Mouse (Mus musculus) testis, postnatal 14 days (tissue): ENCODE measurements around the gene Card10.
"Not testable (repeated sequence)": the region's sequence is repeated elsewhere in the genome, so short reads cannot be mapped to it uniquely, and the experiment has no call there.

Source experiments
- DNase-seq: peaks from one replicate; pipeline ENCODE4 v3.0.0; 2021; ENCODE audit warnings: low spot score

Card10 gene

GRCm38 (mm10) chr15:78802776-78803391 is at the start of gene Card10:
Gene Card10 (minus strand): TSS chr15:78803042.
- no peak for DNase-seq

GRCm38 (mm10) chr15:78851505-78852153 is 48.8 kb upstream of the Card10 start:
- peak; percentile 80 for DNase-seq

- DNase-seq: no peak
Measured at GRCm38 (mm10) chr15:78850944-78851343, 48.1 kb upstream of the Card10 start.

GRCm38 (mm10) chr15:78850059-78850824 is 47.4 kb upstream of the Card10 start:
- no peak for DNase-seq

GRCm38 (mm10) chr15:78849485-78849884 is 46.6 kb upstream of the Card10 start:
- DNase-seq: no peak

- peak; percentile 64 for DNase-seq
Measured at GRCm38 (mm10) chr15:78848467-78848866, 45.6 kb upstream of the Card10 start.

GRCm38 (mm10) chr15:78846805-78847204 is 44.0 kb upstream of the Card10 start:
- not testable (repeated sequence) for DNase-seq

GRCm38 (mm10) chr15:78846352-78846751 is 43.5 kb upstream of the Card10 start:
- no peak for DNase-seq

- DNase-seq: no peak
Measured at GRCm38 (mm10) chr15:78845867-78846266, 43.0 kb upstream of the Card10 start.

- no peak for DNase-seq
Measured at GRCm38 (mm10) chr15:78845321-78845720, 42.5 kb upstream of the Card10 start.

GRCm38 (mm10) chr15:78844791-78845190 is 41.9 kb upstream of the Card10 start:
- no peak for DNase-seq

GRCm38 (mm10) chr15:78843581-78844469 is 41.0 kb upstream of the Card10 start:
- no peak for DNase-seq

GRCm38 (mm10) chr15:78842371-78843163 is 39.7 kb upstream of the Card10 start, which contains the start of gene Cdc42ep1:
Gene Cdc42ep1 (plus strand): TSS chr15:78842624.
- no peak for DNase-seq

GRCm38 (mm10) chr15:78841161-78841790 is 38.4 kb upstream of the Card10 start:
- no peak for DNase-seq

- no peak for DNase-seq
Measured at GRCm38 (mm10) chr15:78840751-78841150, 37.9 kb upstream of the Card10 start.

GRCm38 (mm10) chr15:78840241-78840640 is 37.4 kb upstream of the Card10 start:
- DNase-seq: no peak

- no peak for DNase-seq
Measured at GRCm38 (mm10) chr15:78839744-78840143, 36.9 kb upstream of the Card10 start.

GRCm38 (mm10) chr15:78836086-78836621 is 33.3 kb upstream of the Card10 start:
- no peak for DNase-seq

GRCm38 (mm10) chr15:78835200-78836085 is 32.6 kb upstream of the Card10 start:
- DNase-seq: no peak
